ENCODE assay signal across 23 mouse cellular contexts in the genomic region with DNA sequence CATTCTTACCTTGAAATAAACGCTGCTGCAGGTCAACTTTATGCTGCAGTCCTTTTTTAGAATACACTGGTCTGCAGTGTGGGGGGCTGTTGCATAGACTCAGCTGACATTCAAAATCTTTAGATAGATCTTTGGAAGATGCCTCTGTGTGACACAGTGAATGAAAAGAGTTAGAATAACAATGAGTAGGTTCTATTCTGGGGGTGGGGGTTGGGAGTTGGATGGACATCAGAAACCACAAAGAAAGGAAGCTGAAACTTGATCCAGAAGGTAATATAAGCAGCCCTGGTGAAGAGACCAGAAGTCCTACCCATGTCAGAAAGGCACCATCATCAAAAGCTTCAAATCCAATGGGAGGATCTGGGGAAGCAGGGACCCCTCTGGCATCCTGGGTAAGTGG. TPM values are rescaled to one million over a fixed set of nuclear protein-coding genes. Genes with fewer than 3 reads are reported as not detected.
"Had no signal": no experiment of that assay in that cellular context is flagged by ENCODE, and none has a peak within 500 bp of the region (broad histone marks: within the 10 kb centered on the region; RNA-seq: fewer than 3 reads in every experiment).

No protein-coding gene starts in this region.

- H3K9me3 ChIP-seq: embryonic facial prominence, embryonic 10.5 days; embryonic facial prominence, embryonic 12.5 days; embryonic facial prominence, embryonic 13.5 days; embryonic facial prominence, embryonic 15.5 days; forebrain, embryonic 10.5 days; forebrain, embryonic 12.5 days; forebrain, embryonic 13.5 days; forebrain, embryonic 15.5 days; heart, embryonic 10.5 days had no signal

- H3K27ac ChIP-seq: embryonic facial prominence, embryonic 10.5 days; embryonic facial prominence, embryonic 12.5 days; embryonic facial prominence, embryonic 13.5 days; embryonic facial prominence, embryonic 15.5 days; forebrain, embryonic 10.5 days; forebrain, embryonic 12.5 days; forebrain, embryonic 13.5 days; forebrain, embryonic 15.5 days; gastrocnemius, adult 2 months; heart, adult 2 months; heart, embryonic 10.5 days had no signal

- H3K4me1 ChIP-seq: embryonic facial prominence, embryonic 10.5 days; embryonic facial prominence, embryonic 12.5 days; embryonic facial prominence, embryonic 13.5 days; embryonic facial prominence, embryonic 15.5 days; forebrain, embryonic 10.5 days; forebrain, embryonic 12.5 days; forebrain, embryonic 13.5 days; forebrain, embryonic 15.5 days; heart, embryonic 10.5 days had no signal

- H3K9ac ChIP-seq: embryonic facial prominence, embryonic 12.5 days; embryonic facial prominence, embryonic 13.5 days; embryonic facial prominence, embryonic 15.5 days; forebrain, embryonic 12.5 days; forebrain, embryonic 13.5 days; forebrain, embryonic 15.5 days; forebrain, postnatal 0 days had no signal

- H3K36me3 ChIP-seq: embryonic facial prominence, embryonic 10.5 days; embryonic facial prominence, embryonic 12.5 days; embryonic facial prominence, embryonic 13.5 days; embryonic facial prominence, embryonic 15.5 days; forebrain, embryonic 10.5 days; forebrain, embryonic 12.5 days; forebrain, embryonic 15.5 days; heart, embryonic 10.5 days had no signal

- H3K4me3 ChIP-seq: embryonic facial prominence, embryonic 10.5 days; embryonic facial prominence, embryonic 12.5 days; embryonic facial prominence, embryonic 13.5 days; embryonic facial prominence, embryonic 15.5 days; erythroblast, embryonic 14.5 days; forebrain, embryonic 10.5 days; forebrain, embryonic 12.5 days; forebrain, embryonic 13.5 days; forebrain, embryonic 15.5 days; gastrocnemius, adult 2 months; heart, adult 2 months; heart, embryonic 10.5 days had no signal

- H3K27me3 ChIP-seq: embryonic facial prominence, embryonic 12.5 days; embryonic facial prominence, embryonic 13.5 days; embryonic facial prominence, embryonic 15.5 days; forebrain, embryonic 12.5 days; forebrain, embryonic 13.5 days; forebrain, embryonic 15.5 days had no signal

- DNase-seq: cerebellum, postnatal 10 days; cerebellum, postnatal 14 days; cerebellum, postnatal 25 days; cerebellum, postnatal 36 days; embryo, embryonic 11 days; forebrain, postnatal 0 days; gastrocnemius, adult 2 months; gastrocnemius, postnatal 14 days; gastrocnemius, postnatal 25 days; gastrocnemius, postnatal 36 days; heart, adult 11 months; heart, adult 18-20 months; heart, adult 2 months had no signal

RNA-seq across cellular contexts. Expression of gene Slfn8, which starts 7.3 kb away (rescaled TPM):
- polyA plus RNA-seq: erythroblast, embryonic 14.5 days had no signal

RNA-seq across cellular contexts. Expression of gene Slfn2, which starts 51.6 kb away (rescaled TPM):
- polyA plus RNA-seq: erythroblast, embryonic 14.5 days had no signal
